Mouse (Mus musculus): Measurements from ENCODE around the gene Tuba1b. TPM values are rescaled to one million over a fixed set of nuclear protein-coding genes. Genes with fewer than 3 reads are reported as not detected.
A peak's percentile ranks its signal among the peaks of the same experiment; 100 is the strongest.

Gene Tuba1b
- total and polyA plus RNA-seq, 3 experiments, result 1,149 to 2,960 (median 2,851) TPM

GRCm38 (mm10) chr15:98927566-98927965 is 6.8 kb downstream of the Tuba1b start:
- Histone ChIP-seq H3K27ac (ENCODE audit: insufficient read depth, low read depth) (no peak overlapping the region), H3K27me3 (replicated peaks) (no peaks in the 10 kb centered on the region), H3K9me3 (replicated peaks; ENCODE audit: low read length) (peaks cover 3% of the 10 kb centered on the region), H3K9ac (ENCODE audit: insufficient read depth, low read depth) (0 out of 2 replicates have a peak overlapping the region, but pooled peaks have one; percentile 24), H3K4me2 (ENCODE audit: insufficient read depth, low read depth, poor library complexity, severe bottlenecking) (peak overlapping the region; percentile 48), H3K4me3 (replicated peaks in 1 of 3; ENCODE audit: low read depth in 2 of 3, low read length in 2 of 3, poor library complexity in 1 of 3) (no peak overlapping the region), H3K4me1 (ENCODE audit: control insufficient read depth in 1 of 2, insufficient read depth in 2 of 2) (peaks cover 2 to 28% of the 10 kb centered on the region in 2 experiments), H3K79me2 (replicated peaks; ENCODE audit: control insufficient read depth, extremely low read depth, insufficient read depth, poor library complexity, severe bottlenecking) (no peaks in the 10 kb centered on the region), H3K36me3 (replicated peaks in 1 of 2; ENCODE audit: control insufficient read depth in 1 of 2, insufficient read depth in 1 of 2, low read length in 1 of 2) (peaks cover 10 to 20% of the 10 kb centered on the region in 2 experiments)
- dilution Hi-C loops (cut with MboI; ENCODE audit: extremely low pct_ligation_motif_present, extremely low pct_unique_long_range_greater_than_20kb, low sequenced_read_pairs) (no loop called here), in situ Hi-C loops (cut with MboI; ENCODE audit: low pct_ligation_motif_present, low pct_unique_long_range_greater_than_20kb, low sequenced_read_pairs) (loop anchor here (10.0 to 25.0 kb wide), 3 partner anchors 1265 to 1433 kb away; no protein-coding TSS in a partner anchor)
- DNase-seq (ENCODE audit: extremely low read depth), result no peak
- no peak for TF ChIP-seq POLR2AphosphoS2 (IDR thresholded peaks at IDR 0.05; ENCODE audit: low read depth, low read length)
- 0 out of 2 replicates have a peak, but pooled peaks have one; percentile 41 for TF ChIP-seq BHLHE40 (IDR thresholded peaks at IDR 0.05; ENCODE audit: low read depth, low read length)
- peak; percentile 84 for TF ChIP-seq IRF4 (IDR thresholded peaks at IDR 0.05; ENCODE audit: low read depth, low read length)
- TF ChIP-seq POLR2A (IDR thresholded peaks at IDR 0.05; ENCODE audit: low read depth, low read length), result no peak
- no peak for TF ChIP-seq ZMIZ1 (IDR thresholded peaks at IDR 0.05; ENCODE audit: low read depth, low read length)
- TF ChIP-seq MXI1 (IDR thresholded peaks at IDR 0.05; ENCODE audit: low read depth, low read length), result no peak
- TF ChIP-seq E2F4 (IDR thresholded peaks at IDR 0.05; ENCODE audit: insufficient replicate concordance, low read depth, low read length), result no peak
- TF ChIP-seq CHD1 (IDR thresholded peaks at IDR 0.05; ENCODE audit: low read depth, low read length), result no peak
- TF ChIP-seq EP300 (IDR thresholded peaks at IDR 0.05; ENCODE audit: low read length), result peak; percentile 41; the same call in 1 of the 2 replicates
- peak; percentile 64; the same call in 1 of the 2 replicates for TF ChIP-seq SIN3A (IDR thresholded peaks at IDR 0.05; ENCODE audit: low read length)
- TF ChIP-seq NRF1 (IDR thresholded peaks at IDR 0.05; ENCODE audit: low read depth, low read length), result peak; percentile 43; the same call in 1 of the 2 replicates
- TF ChIP-seq GABPA (IDR thresholded peaks at IDR 0.05; ENCODE audit: insufficient replicate concordance, low read depth, low read length), result no peak
- TF ChIP-seq ETS1 (conservative IDR thresholded peaks at IDR 0.05; ENCODE audit: low read depth, low read length), result peak; percentile 67; the same call in 1 of the 2 replicates

GRCm38 (mm10) chr15:98924682-98925081 is 9.7 kb downstream of the Tuba1b start:
- TF ChIP-seq ELF1 (IDR thresholded peaks at IDR 0.05; ENCODE audit: low read depth, low read length) (no peak), TBP (conservative IDR thresholded peaks at IDR 0.05; ENCODE audit: low read depth, low read length) (no peak)
- Histone ChIP-seq H3K4me2 (ENCODE audit: insufficient read depth, low read depth, poor library complexity, severe bottlenecking) (no peak overlapping the region), H3K27me3 (replicated peaks) (no peaks in the 10 kb centered on the region), H3K27ac (ENCODE audit: insufficient read depth, low read depth) (no peak overlapping the region), H3K4me3 (replicated peaks in 1 of 3; ENCODE audit: low read depth in 2 of 3, low read length in 2 of 3, poor library complexity in 1 of 3) (no peak overlapping the region), H3K36me3 (replicated peaks in 1 of 2; ENCODE audit: control insufficient read depth in 1 of 2, insufficient read depth in 1 of 2, low read length in 1 of 2) (peaks cover 0 to 3% of the 10 kb centered on the region in 2 experiments), H3K9me3 (replicated peaks; ENCODE audit: low read length) (peaks cover 3% of the 10 kb centered on the region), H3K79me2 (replicated peaks; ENCODE audit: control insufficient read depth, extremely low read depth, insufficient read depth, poor library complexity, severe bottlenecking) (no peaks in the 10 kb centered on the region), H3K9ac (ENCODE audit: insufficient read depth, low read depth) (no peak overlapping the region), H3K4me1 (ENCODE audit: control insufficient read depth in 1 of 2, insufficient read depth in 2 of 2) (peaks cover 2 to 18% of the 10 kb centered on the region in 2 experiments)
- in situ Hi-C loops (cut with MboI; ENCODE audit: low pct_ligation_motif_present, low pct_unique_long_range_greater_than_20kb, low sequenced_read_pairs) (loop anchor here (10.0 to 25.0 kb wide), 3 partner anchors 1262 to 1430 kb away; no protein-coding TSS in a partner anchor), dilution Hi-C loops (cut with MboI; ENCODE audit: extremely low pct_ligation_motif_present, extremely low pct_unique_long_range_greater_than_20kb, low sequenced_read_pairs) (no loop called here)
- no peak for DNase-seq (ENCODE audit: extremely low read depth)

All from CH12.LX (cell line).